Mouse (Mus musculus): ENCODE results near the gene Peli2.

The Peli2 gene

DNA sequence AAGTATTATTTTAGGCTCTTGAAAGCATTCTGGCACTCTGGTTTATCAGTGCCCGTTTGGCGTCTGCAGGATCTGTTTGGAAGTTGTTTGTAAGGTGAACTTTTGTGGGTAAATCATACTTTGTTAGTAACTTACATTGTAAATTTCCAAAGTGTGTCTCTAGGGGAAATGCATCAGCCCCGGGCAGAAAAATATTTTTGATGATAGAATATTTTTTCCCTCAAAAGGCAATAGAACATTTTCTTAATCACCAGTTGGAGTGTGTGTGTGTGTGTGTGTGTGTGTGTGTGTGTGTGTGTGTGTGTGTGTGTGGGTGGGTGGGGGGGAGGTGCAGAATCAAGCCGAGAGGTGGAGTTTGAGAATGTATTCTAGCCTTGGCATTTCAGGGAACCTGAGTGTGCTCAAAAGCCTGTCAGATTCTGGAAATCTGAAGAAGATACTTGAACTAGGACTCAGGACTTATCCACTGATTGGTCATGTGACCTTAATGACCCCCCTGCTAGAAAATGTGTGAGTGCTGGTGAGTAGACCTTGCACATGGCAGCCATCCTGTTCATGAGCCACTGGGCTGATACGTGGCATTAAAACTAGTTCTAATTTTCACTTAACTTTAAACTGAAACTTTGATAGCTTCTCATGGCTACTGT, 33.4 kb downstream of the Peli2 start:
- no peak for DNase-seq

DNA sequence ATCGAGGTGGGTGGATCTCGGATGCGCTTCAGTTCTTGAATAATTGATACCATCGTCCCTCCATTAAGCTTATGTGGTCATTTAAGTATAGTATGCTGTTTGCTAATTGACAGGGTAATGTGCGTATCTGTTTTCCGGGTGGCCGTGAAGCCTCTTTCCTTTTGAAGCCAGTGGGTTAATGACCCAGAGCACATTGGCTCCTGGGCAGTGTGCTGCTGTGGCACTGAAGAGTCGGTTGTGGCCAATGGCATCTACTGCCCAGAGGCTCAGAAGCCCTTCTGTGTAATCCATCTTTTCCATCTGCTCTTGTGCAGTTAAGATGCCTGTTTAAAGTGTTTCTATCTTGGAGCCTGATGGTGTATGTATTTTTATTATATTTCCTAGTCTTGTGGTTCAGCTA, 34.0 kb downstream of the Peli2 start:
- DNase-seq: no peak

DNA sequence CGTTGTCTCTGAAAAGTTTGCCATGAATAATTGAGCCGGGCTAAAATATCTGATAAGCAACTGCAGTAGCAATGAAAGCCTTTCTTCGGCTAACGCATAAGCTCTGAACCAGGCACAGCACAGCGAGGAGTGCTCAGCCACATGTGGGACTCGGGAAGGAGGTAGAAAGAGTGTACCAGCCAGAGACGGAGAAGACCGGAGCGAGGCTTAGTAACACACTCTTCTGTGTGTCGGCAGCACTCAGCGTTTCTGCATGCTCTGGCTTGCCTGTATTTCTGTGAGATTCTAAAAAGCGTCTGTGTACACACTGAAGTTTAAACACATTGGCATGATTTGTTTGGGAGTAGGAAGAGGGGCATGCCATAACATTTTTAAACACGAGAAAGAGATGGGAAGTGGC, 34.5 kb downstream of the Peli2 start:
- no peak for DNase-seq

DNA sequence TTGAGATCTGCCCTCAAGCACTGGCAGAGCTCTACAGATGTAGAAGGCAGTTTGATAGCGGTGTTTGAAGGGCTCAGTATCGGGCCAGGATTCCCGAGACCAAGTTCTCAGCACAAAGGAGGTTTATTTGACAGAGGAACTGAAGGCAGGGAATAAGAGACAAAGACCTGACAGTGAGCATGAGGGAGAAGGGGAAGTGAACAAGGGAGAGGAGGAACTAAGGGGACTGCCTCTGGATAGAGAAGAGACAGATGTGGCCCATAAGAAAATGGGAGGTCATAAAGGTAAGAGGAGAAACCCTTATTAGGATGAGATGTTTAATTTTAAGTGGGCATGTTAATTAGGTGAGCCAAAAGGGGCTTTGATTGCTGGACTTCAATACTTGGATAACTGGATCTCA, 36.5 kb downstream of the Peli2 start:
- no peak for DNase-seq

DNA sequence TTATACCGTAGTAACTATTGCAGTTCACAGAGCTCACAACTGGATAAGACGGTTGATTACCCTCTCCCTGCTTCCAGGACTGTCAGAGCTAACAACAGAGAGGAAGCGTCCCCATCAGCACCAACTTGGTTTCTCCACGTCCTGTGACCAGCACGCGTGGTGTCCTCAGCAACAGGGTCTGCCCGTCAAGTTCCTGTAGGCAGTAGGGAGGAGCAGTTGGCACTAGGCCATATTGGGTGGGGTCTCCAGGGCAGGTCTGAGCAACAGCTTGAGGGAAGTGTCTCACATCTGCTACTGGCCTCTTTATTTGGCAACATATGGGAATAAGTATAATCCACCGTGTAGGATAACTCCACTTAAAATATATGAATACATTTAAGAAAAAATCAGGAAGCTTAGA, 37.2 kb downstream of the Peli2 start:
- no peak for DNase-seq

DNA sequence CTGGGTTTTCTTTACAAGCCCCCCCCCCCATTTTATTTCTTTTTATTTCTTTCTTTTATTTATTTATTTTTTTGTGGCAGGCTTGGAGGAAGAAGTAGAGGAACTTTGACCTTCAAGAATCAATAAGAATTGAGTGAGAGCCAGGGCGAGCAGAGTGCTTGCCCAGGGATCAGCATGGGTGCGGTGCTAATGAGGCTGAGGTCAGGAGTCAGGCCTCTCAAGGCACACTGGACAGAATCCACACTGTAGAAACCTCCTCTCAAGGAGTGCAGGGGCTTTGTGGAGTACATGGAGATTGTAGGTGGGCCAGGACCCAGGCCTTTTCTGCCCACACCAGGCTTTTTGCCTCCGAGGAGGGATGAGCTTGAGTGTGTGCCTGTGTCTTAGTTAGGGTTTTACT, 38.8 kb downstream of the Peli2 start:
- DNase-seq: no peak

DNA sequence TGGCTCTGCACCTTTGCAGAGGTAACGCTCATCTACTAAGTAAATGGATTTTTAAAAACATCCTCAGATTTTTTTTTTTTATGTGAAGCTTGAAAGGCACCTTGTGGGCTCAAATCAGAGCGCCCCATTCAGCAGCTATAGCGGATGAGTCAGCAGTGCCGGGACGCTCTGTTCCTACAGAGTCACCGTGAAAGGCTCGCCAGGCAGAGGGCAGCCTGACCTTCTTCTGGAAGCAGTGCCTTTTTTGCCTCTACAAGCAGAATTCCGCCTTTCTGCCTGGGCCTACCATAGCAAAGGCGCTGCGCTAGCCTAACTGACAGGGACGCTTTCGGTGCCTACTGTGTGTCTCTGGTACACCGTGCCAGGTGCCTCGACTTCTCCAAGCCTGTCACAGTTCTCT, 41.8 kb downstream of the Peli2 start:
- DNase-seq: no peak

DNA sequence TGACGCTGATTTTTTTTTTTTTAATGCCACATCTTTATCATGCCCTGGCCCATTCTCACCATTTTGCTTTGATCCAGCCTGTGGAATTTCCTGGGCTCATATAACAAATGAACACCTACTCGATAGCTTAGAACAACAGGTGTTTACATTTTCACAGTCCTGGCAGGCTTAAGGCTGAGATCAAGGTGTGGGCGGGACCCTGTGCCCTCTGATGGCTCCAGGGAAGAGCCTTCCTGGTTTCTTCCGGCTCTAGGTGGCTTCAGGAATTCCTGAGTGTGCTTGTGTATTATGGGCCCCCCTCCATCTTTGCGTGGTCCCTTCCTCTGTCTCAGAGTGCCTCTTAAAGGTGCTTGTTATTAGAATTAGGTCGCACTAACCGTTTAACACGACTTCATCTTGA, 44.3 kb downstream of the Peli2 start:
- no peak for DNase-seq

DNA sequence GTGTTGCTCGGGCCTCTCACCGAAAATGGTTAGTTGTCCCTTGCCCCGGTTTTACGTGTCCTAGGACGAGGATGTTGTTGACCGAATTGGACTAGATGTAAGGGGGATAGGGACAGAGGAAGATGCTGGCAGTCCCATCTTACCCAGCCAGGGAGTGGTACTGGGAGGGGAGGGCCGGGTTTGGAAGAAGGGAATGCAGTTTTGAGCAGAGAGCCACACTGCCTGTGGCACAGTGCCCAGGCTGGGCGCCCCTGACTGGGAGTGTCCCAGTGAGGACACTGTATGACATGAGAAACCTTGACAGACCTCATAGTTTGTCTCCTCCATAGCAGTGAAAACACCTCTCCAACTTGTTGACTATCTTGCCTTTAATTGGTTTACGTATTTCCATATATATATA, 45.8 kb downstream of the Peli2 start:
- DNase-seq: no peak

DNA sequence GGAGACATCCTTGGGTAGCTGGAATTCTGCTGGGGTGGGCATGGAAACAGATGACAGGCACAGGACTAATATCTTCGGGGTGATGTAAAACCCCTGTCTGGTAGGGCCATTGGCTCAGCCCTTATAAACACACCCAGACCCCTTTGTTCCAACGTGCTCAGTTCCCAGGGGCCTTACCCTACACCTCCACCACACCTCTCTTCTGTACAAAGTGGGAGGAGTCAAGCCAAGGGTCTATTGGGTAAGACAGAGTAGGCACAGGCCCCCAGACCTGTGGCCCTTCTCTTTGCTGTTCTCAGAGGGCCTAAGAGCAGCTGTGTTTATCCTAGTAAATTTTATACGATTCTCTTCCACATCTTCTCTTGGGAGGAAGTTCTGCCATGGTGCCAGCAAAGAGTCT, 46.4 kb downstream of the Peli2 start:
- DNase-seq: no peak

DNA sequence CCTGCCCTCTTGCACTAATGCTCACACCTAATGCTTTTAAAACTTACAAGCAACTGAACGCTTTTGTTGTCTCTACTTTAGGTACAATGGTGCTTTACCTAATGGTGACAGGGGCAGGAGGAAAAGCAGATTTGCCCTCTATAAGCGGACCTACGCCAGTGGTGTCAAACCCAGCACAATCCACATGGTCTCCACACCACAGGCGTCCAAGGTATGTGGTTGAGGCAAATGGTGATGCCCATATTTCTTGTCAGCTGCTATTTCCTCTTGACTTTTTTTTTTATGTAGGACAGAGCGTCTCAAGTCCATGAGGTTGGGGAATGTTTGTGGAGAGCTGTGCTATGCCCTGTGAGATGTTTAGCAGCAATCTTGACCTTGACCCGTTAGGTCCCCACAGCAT, 47.5 kb downstream of the Peli2 start:
- no peak for DNase-seq

DNA sequence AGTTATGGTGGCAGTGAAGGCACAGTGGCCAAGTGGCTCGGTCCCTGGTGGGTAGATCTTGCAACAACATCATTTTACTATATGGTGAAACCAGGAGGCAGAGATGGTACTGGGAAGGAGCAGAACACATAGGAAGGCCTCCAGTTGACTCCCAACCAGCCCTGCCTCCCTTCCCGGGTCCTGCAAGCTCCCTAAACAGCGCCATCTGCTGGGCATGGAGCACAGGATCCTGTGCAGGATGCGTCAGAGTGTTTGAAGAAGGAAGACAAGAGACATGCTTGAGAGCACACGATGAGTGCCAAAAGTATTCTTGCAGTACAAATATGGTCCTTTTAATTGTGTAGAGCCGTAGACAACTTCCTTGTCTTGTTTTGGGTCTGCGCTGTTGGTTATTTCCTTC, 49.3 kb downstream of the Peli2 start:
- DNase-seq: no peak

DNA sequence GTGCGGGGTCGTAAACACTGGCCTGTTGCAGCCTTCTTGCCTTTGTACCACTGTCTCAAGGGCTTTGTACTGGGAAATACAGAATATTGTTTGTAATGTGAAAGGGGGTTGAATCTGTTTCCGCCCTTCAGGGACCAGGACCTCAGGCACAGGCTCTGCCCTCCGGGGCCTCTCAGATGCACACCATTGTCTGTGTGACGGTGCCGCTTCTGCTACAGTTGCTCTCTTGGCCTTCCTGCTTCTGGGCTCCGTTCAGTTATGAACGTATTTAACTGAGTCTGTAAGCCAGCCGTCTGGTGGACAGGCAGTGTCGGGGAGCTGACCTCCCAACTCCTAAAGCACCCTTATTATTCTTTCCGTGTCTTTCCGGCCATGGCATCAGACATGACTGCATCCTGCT, 50.6 kb downstream of the Peli2 start:
- DNase-seq: no peak

DNA sequence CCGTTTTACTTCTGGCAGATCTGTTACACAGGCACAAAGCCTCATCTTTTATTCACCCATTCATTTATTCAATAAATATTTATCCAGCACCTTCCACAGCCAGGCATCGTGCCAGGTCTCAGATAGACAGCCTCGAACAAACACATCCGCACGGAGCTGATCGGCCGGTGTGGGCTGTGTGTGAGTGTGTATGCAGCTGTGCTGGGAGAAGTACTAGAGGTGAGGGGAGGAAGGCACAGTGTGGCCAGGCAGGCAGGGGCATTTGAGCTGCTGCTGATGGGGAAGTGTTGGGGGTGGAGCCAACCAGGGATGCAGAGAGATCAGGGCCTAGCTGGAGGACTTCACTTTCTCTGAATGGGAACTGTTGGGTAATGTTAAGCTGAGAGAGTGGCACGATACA, 51.4 kb downstream of the Peli2 start:
- no peak for DNase-seq

DNA sequence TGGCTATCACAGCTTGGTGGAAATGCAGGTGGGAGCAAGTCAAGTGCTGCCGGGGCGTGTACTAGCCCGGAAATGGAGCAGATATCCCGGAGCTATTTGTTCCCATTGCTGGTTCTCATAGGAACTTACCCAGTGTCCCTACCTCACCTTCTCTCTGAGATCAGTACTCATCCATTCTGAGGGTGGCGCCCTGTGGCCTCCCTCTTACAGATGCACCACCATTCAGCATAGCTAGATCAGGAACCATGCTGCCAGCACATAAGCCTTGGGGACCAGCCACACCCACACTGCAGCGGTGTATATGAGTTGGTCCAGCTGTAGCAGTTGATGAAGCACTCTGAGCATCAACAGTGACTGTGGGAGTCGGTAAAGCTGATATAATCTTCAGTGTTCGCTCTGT, 52.3 kb downstream of the Peli2 start:
- no peak for DNase-seq

DNA sequence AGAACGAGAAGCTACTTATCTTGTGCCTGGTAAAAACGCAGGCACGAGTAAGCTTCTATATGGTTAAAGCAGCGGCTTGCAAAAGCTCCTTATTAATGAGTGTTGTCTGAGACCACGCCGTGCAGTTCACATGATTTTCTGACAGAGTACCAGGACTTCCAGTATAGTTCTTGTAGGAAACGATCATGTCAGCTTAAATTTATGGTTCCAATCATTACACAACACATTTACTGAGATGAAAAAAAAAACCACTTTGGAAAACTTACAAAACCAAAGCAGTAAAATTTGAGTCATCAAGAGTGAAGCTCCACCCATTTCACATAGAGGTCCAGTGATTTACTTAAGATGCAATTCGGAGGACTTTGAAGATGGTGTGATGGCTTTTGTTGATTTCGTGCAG, 53.2 kb downstream of the Peli2 start:
- no peak for DNase-seq

DNA sequence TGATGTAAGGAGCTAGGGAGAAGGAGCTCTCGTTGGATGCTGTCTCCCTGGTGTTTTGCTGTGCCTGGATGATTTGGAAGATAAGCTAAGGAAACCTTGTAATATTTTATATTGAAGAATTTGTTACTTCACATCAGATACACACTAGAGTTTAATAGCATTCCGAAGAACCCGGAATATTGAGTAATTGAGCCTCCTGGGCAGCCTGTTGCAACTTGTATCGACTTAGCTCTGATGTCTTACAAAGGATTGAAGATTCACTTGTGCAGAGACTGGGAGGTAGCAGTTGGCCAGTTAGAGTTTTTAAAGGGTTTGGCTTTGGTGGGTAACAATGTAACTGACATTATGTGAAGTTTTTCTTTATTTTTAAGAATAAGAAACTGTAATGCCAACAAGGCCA, 53.7 kb downstream of the Peli2 start:
- no peak for DNase-seq

DNA sequence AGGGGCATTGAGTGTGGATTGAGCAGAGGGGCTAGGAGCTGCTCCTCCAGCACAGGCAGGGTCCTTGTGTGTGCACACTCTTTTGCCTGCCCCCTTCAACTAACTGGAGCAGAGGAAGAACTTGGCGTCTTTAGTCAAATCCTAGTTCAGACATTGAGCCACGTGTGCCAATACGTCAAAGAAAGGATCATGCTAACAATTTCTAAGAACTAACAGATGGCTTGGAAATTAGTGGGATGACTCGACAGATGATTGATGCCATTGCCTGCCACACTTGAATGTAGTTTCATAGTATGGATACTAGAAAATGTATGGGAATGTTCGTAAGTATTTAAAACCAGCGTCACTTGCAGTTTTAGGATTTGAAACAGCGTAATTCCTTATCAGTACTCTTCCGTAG, 54.5 kb downstream of the Peli2 start:
- no peak for DNase-seq

DNA sequence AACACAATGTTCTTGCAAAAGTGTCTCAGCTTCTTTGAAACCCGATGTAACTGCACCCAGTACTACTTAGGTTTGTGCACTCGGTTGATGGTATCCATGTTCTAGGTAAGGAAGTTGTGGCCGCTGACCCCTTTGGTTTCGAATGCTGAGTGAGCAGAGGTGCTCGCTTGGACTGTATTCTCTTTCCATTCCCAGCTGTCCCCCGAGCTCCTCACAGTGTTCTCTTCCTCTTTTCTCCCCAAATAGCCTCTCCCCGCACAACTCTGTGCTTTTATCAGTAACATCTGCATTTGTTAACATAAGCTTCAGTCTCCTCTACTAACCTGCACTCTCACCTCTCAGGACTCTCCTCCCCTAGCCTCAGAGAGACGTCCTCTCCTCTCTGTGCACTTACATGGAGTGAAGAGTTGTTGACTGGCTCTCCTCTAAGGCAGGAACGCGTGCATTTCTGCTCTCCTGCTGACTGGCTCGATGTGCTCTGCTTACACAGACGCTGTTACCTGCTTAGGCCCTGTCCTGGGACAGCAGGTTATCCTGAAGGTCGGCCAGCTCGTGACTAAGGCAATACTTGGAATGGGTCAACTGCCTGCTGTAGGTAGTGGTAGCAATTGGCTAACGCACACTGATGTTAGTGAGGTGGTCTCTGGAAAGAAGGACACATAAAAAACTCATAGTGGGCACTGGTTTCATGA, 57.8 kb downstream of the Peli2 start:
- no peak for DNase-seq

DNA sequence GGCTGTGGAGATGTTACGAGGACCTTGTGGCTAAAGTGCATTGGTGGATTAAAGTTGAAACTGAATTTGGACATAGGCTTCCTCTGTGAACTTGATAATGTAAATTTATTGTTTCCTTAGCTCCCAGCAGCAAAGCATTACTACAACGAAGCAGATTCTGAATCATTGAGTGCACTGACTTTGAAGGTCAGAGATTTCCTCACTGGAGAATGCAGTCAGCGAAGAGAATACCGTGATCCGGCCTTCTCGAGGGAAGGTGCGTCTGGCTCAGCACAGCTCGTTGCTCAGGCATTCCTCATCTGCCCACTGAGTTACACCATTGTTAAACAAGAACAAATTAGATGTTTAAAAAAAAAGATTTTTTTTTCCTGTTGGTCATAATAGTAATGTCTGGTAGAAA, 58.4 kb downstream of the Peli2 start:
- no peak for DNase-seq

DNA sequence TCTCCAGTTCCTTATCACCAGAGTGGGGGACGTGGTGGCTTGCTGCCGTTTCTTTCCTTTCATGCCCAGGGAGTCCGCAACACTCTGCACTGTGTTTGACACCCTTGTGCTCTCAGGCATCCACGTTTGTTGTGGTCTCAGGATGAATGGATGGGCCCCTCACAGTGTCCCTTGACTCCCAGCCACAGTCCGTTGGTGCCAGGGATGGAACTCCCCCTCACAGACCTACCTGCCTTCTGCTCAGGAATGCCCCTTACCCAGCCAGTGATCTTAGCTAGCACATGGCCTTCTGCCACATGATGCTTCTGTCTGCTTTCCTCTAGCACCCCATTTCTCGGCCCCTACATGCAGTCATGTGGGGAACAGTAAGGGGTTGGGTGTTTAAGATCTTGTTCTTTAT, 65.7 kb downstream of the Peli2 start:
- no peak for DNase-seq

DNA sequence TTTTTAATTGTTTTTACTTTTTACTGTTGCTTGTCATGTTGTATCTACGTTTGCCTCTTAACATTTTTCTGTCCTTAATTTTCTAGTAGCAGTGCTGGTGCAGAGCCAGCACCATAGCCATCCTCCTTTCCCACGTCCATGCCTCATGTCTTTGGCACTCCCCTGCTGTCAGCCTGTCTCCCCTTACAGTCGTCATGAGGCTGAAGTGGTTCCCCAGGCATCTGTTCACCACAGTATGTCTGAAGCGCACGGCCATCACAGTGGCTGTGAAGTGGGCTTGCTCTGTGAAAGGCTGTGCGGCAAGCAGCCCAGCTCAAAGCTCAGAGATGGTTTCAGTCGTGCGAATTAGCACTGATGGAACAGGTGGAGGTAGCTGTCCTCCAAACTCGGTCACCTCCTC, 66.5 kb downstream of the Peli2 start:
- no peak for DNase-seq

DNA sequence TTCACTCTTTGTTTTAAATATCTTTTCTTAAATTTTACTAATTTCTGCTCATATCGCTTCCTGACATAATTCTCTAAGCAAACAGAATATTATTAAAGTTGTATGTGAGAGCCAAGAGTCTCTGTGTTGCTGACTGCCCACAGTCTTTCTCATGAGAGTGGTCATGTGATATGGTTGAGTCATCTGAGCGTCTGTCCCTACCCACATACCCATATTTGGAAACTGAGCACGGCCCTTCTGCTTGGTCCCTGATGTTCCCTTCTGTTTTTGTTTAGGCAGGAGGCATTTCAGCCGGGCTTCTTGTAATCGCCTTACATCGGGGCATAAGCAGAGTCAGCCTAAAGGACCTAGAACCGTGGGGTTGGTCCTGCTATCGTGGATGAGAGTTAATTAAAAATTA, 68.7 kb downstream of the Peli2 start:
- DNase-seq: no peak

DNA sequence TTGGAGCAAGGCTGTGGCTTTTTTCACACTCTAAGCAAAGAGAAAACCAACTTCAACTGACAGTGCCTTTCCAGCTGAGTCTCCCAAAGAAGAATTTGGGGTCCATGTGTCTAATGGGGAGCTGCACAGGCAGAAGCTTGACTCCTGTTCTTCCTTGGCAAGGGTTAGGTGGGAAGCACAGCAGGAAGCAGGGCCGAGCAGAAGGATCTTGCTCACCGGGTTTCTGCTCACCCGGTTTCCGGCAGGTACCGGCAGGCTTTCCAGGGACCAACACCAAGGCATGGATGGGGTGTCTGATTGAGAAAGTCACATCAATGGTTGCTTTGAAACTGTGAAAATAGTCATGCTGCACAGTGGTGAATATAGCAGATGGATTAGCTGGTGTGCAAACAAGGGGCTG, 70.3 kb downstream of the Peli2 start:
- no peak for DNase-seq

DNA sequence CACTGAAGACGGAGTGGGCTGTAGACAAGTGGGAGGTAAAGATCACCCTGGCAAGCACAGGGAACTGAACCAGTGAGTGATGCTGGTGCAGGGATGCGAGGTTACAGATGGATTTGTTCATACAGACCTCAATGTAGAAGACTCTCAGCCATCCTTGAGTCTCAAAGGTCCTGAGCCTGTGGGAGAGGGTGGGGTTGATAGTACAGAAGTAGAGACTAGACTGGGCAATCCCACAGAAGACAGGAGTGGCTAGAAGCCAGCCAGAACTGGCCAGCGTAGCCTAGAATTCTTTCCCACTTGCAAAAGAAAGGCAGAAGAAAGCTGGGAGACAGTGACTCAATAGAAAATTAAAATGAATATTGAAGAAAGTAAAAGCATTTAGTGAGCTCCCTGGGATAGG, 71.3 kb downstream of the Peli2 start:
- no peak for DNase-seq
